Mouse (Mus musculus) midbrain, embryonic 11.5 days (tissue): Measurements from ENCODE around the gene Hcfc1r1. TPM values are rescaled to one million over a fixed set of nuclear protein-coding genes. Genes with fewer than 3 reads are reported as not detected.
A peak's percentile ranks its signal among the peaks of the same experiment; 100 is the strongest.

Source experiments
- ATAC-seq: fragments of 200-750 bp; cut with Nextera tagmentation; 2 replicates; pipeline ENCODE4 v1.8.0; 2017; ENCODE audit warnings: moderate TSS enrichment, moderate library complexity; ENCODE audit not compliant: low FRiP score
- DNase-seq: peaks from one replicate; pipeline ENCODE4 v3.0.0; 2015; ENCODE audit warnings: low spot score; ENCODE audit errors: missing footprints
- H3K27ac ChIP-seq: fragments of 300-500 bp; sonication (generic); 2 replicates; pipeline ENCODE4 v1.5.1; 2014; ENCODE audit warnings: low read depth, low read length
- H3K27me3 ChIP-seq: fragments of 300-500 bp; sonication (generic); 2 replicates; pipeline ENCODE4 v1.6.1; 2014; ENCODE audit warnings: mild to moderate bottlenecking, low read length, moderate library complexity, mixed read lengths; ENCODE audit not compliant: control insufficient read depth, insufficient read depth
- H3K36me3 ChIP-seq: fragments of 300-500 bp; sonication (generic); 2 replicates; pipeline ENCODE4 v1.6.1; 2014; ENCODE audit warnings: mild to moderate bottlenecking, low read length, moderate library complexity, mixed read lengths; ENCODE audit not compliant: control insufficient read depth, insufficient read depth
- H3K4me1 ChIP-seq: fragments of 300-500 bp; sonication (generic); 2 replicates; pipeline ENCODE4 v1.6.1; 2014; ENCODE audit warnings: low read length; ENCODE audit not compliant: control insufficient read depth, insufficient read depth
- H3K4me2 ChIP-seq: fragments of 300-500 bp; sonication (generic); 2 replicates; pipeline ENCODE4 v1.6.1; 2014; ENCODE audit warnings: mild to moderate bottlenecking, moderate library complexity
- H3K4me3 ChIP-seq: fragments of 300-500 bp; sonication (generic); 2 replicates; pipeline ENCODE4 v1.5.1; 2014; ENCODE audit warnings: low read depth, low read length
- H3K9ac ChIP-seq: fragments of 300-500 bp; sonication (generic); 2 replicates; pipeline ENCODE4 v1.6.1; 2014; ENCODE audit warnings: low read length
- H3K9me3 ChIP-seq: fragments of 300-500 bp; sonication (generic); 2 replicates; pipeline ENCODE4 v1.6.1; 2016; ENCODE audit warnings: low read length; ENCODE audit not compliant: control insufficient read depth
- WGBS: fragments of 180-500 bp; shearing (Covaris S2); extraction: QIAGEN DNeasy Blood & Tissue Kit; methylation state at CpG from one replicate; pipeline ENCODE4 v1.1.7; 2014; 5-methylcytosine and 5-hydroxymethylcytosine counted together
- polyA plus RNA-seq: library from polyadenylated mRNA; unstranded; fragments of >200 nt; fragmentation: Nextera tagmentation; extraction: Ambion mirVana; gene quantifications from 2 replicates; pipeline ENCODE4 v1.2.1, GENCODE M21; 2014

Hcfc1r1 gene
- polyA plus RNA-seq, 1 experiment from 2014 or later, result 40.6 TPM

DNA sequence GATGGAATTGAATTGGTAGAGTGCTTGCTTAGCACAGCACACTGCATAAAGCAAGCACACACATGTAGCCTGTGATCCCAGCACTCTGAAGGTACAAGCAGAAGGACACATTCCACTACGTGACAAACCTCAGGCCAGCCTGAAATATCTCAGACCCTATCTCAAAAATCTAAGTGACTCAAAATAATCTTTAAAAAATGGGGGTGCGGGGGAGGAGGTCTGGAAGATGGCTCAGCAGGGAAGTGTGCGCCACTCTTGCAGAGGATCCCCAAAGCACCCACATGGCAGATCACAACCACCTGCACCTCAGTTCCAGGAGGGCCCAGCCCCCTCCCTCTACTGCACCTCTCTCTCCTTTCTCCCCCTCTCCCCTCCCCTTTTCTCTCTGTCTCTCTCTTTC is 1.9 kb upstream of the Hcfc1r1 start:
- Histone ChIP-seq H3K9me3 (no peaks in the 10 kb centered on the region), H3K27ac (no peak overlapping the region), H3K4me3 (no peak overlapping the region), H3K27me3 (peaks cover 18% of the 10 kb centered on the region), H3K4me2 (no peak overlapping the region), H3K36me3 (no peaks in the 10 kb centered on the region; the same call in 1 of the 2 replicates), H3K4me1 (peaks cover 15% of the 10 kb centered on the region), H3K9ac (no peak overlapping the region)
- WGBS, result 88% methylated on average over 3 of the region's 3 CpGs
- DNase-seq, result no peak
- ATAC-seq, result no peak

- Histone ChIP-seq H3K4me1 (peaks cover 21% of the 10 kb centered on the region), H3K9ac (no peak overlapping the region)
Measured at GRCm38 (mm10) chr17:23672761-23673160, 635 bp upstream of the Hcfc1r1 start.

DNA sequence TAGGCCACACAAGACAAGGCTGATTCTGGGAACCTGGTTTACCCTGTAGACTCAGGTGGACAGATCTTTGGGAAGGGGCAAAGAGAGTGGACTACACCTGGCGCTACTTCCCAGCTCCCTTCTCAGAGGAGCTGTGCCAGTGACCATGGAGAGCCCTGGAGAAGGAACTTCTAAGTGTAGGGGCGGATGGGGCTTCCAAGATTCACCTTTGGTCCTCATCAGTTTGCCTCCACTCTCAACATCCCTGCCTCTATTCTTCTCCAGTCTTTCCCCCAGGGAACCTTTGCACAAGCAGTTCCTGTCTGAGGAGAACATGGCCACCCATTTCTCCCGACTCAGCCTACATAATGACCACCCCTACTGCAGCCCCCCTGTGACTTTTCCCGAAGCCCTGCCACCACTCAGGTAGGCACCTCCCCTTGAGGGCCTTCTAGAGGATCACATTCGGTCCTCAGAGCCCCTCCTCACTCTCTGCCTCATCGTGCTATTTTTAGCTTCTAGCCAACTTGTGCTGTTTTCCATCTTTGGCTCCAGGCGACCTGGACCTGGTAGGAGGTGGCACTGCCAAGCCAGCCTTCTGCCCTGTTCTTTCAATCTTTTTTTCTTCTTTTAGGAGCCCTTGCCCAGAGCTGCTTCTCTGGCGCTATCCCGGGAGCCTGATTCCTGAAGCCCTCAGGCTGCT is 1.0 kb downstream of the Hcfc1r1 start:
- Histone ChIP-seq H3K4me2 (peak overlapping the region; percentile 81), H3K9ac (peak overlapping the region; percentile 70), H3K27me3 (peaks cover 33% of the 10 kb centered on the region), H3K36me3 (no peaks in the 10 kb centered on the region), H3K27ac (no peak overlapping the region), H3K4me1 (peaks cover 22% of the 10 kb centered on the region), H3K4me3 (peak overlapping the region; percentile 62), H3K9me3 (no peaks in the 10 kb centered on the region)
- ATAC-seq (0 out of 2 replicates have a peak, but pooled peaks have one; percentile 1), DNase-seq (no peak)
- WGBS, result 44% methylated on average over 9 of the region's 9 CpGs

More at GRCm38 (mm10) chr17:23672761-23673160, 635 bp upstream of the Hcfc1r1 start:
- H3K27me3 ChIP-seq, result peaks cover 21% of the 10 kb centered on the region
- no peaks in the 10 kb centered on the region; the same call in 1 of the 2 replicates for H3K36me3 ChIP-seq
- no peak for ATAC-seq
- H3K4me3 ChIP-seq, result peak overlapping the region; percentile 62; the same call in 1 of the 2 replicates
- H3K27ac ChIP-seq, result no peak overlapping the region
- DNase-seq, result no peak
- no peaks in the 10 kb centered on the region for H3K9me3 ChIP-seq
- 71% methylated on average over 3 of the region's 3 CpGs for WGBS
- peak overlapping the region; percentile 81; the same call in 1 of the 2 replicates for H3K4me2 ChIP-seq

DNA sequence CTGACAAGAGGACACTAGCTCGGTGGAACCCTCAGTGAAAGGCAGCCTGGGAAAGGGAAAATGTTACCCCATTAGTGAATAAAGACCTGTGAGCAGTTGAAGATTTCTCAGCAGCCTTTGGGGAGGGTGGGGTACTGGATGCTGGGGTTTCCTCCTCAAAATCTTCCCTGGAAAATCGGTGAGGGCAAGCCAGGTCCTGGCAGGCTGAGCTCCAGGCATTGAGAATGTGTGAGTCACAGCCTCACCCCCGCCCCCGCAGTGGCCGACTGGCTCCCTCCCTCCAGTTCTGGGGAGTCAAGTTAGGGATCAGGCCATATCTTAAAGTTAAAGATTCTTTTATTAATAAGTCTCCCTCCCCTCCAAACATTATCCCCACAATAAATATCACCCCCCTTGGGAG is 1.7 kb downstream of the Hcfc1r1 start:
- no peak overlapping the region for H3K9ac ChIP-seq
- no peak overlapping the region for H3K27ac ChIP-seq
- peak; percentile 81 for DNase-seq
- no peak overlapping the region for H3K4me2 ChIP-seq
- 43% methylated on average over 5 of the region's 5 CpGs for WGBS
- H3K27me3 ChIP-seq, result peaks cover 40% of the 10 kb centered on the region
- no peaks in the 10 kb centered on the region for H3K9me3 ChIP-seq
- H3K4me1 ChIP-seq, result peaks cover 24% of the 10 kb centered on the region
- no peaks in the 10 kb centered on the region for H3K36me3 ChIP-seq
- H3K4me3 ChIP-seq, result no peak overlapping the region
- no peak for ATAC-seq

GRCm38 (mm10) chr17:23675564-23676281 is 2.3 kb downstream of the Hcfc1r1 start:
- Histone ChIP-seq H3K9ac (no peak overlapping the region), H3K4me3 (no peak overlapping the region), H3K36me3 (no peaks in the 10 kb centered on the region), H3K9me3 (no peaks in the 10 kb centered on the region), H3K27me3 (peaks cover 46% of the 10 kb centered on the region), H3K27ac (no peak overlapping the region), H3K4me2 (peak overlapping the region; percentile 94; the same call in 1 of the 2 replicates), H3K4me1 (peaks cover 24% of the 10 kb centered on the region)
- ATAC-seq (no peak), DNase-seq (peak; percentile 88)
- 11% methylated on average over 15 of the region's 15 CpGs for WGBS

GRCm38 (mm10) chr17:23676473-23677031 is 3.2 kb downstream of the Hcfc1r1 start:
- ATAC-seq (no peak), DNase-seq (no peak)
- Histone ChIP-seq H3K4me2 (peak overlapping the region; percentile 94), H3K9ac (peak overlapping the region; percentile 59), H3K9me3 (no peaks in the 10 kb centered on the region), H3K36me3 (no peaks in the 10 kb centered on the region), H3K27me3 (peaks cover 54% of the 10 kb centered on the region), H3K27ac (no peak overlapping the region), H3K4me1 (peaks cover 24% of the 10 kb centered on the region), H3K4me3 (peak overlapping the region; percentile 48)
- WGBS, result under 1% methylated on average over 34 of the region's 37 CpGs

GRCm38 (mm10) chr17:23677236-23677679 is 3.9 kb downstream of the Hcfc1r1 start, which contains the start of gene Tnfrsf12a:
Tnfrsf12a (minus strand) TSS chr17:23677468.
- under 1% methylated on average over 34 of the region's 34 CpGs for WGBS

GRCm38 (mm10) chr17:23679127-23679835 is 5.9 kb downstream of the Hcfc1r1 start, which contains the start of gene Cldn6:
Cldn6 (plus strand) TSS chr17:23679249.
- no peaks in the 10 kb centered on the region for H3K36me3 ChIP-seq
- peak within 1 kb of the TSS; percentile 20; the same call in 1 of the 2 replicates for H3K4me2 ChIP-seq
- ATAC-seq, result no peak
- peak; percentile 85 for DNase-seq
- WGBS, result 1% methylated on average over 38 of the region's 38 CpGs
- H3K27ac ChIP-seq, result no peak within 1 kb of the TSS
- peaks cover 76% of the 10 kb centered on the region for H3K27me3 ChIP-seq
- no peak within 1 kb of the TSS for H3K4me3 ChIP-seq
- no peak within 1 kb of the TSS for H3K9ac ChIP-seq
- no peaks in the 10 kb centered on the region for H3K9me3 ChIP-seq
- peaks cover 24% of the 10 kb centered on the region for H3K4me1 ChIP-seq

More at GRCm38 (mm10) chr17:23677236-23677679, 3.9 kb downstream of the Hcfc1r1 start, which contains the start of gene Tnfrsf12a:
- H3K9ac ChIP-seq, result peak within 1 kb of the TSS; percentile 59
- H3K9me3 ChIP-seq, result no peaks in the 10 kb centered on the region
- H3K4me2 ChIP-seq, result peak within 1 kb of the TSS; percentile 94
- peaks cover 59% of the 10 kb centered on the region for H3K27me3 ChIP-seq
- DNase-seq, result peak; percentile 98
- H3K36me3 ChIP-seq, result no peaks in the 10 kb centered on the region
- H3K4me3 ChIP-seq, result peak within 1 kb of the TSS; percentile 48
- ATAC-seq, result peak; percentile 39
- H3K4me1 ChIP-seq, result peaks cover 24% of the 10 kb centered on the region
- H3K27ac ChIP-seq, result no peak within 1 kb of the TSS
